Mouse (Mus musculus) fibroblast of lung, adult 2 months (primary cell): ENCODE data around the gene Lsm2.
"Not testable (repeated sequence)": the region's sequence is repeated elsewhere in the genome, so short reads cannot be mapped to it uniquely, and the experiment has no call there.

Experiments used
- DNase-seq: peaks from one replicate; pipeline ENCODE4 v3.0.0-alpha.2; 2011; ENCODE audit warnings: low read depth

The Lsm2 gene

DNA sequence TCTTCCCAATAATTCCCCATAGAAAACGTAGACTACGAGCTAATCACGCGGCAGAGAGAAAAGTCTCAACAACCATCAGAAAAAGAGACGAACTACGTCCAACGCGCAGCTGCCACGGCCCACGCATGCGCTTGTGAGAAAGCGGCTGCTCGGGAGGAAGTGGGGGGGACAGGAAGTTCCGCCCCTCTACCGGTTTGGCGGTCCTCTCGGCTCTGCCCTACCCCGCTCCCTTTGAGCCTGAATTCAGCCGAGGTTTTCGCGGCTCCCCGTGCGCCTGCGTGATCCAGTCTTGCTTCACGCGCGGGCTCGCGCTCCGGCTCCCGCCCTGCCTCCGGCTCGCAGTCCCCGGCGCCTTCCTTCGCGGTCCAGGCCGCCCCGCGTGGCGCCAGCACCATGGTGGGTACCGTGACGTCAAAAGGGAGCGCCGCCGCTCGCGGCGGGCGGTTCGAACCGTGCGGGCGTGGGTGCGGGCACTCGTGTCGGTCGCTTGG is at the start of gene Lsm2:
TSS of gene Lsm2 (plus strand) at position 173 of the 491 bp plus-strand sequence.
- peak; percentile 79 for DNase-seq

DNA sequence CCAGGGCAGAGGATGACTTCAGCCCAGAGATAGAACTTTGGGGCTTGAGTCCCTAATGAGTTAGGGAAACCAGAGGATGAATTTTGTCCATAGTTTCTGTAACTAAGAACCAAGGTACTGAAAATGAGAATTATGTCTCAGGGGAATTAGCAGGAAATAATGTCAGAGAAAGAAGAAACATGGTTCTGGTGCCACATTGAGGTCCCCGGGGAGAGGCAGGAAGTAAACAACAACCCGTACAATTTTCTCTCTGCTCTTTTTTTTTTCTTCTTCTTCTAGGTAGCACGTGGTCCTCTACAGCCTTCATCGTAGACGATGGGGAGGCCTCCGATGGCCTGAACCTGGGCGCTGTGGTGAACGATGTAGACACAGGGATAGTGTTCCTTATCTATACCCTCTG is 49.4 kb upstream of the Lsm2 start:
- no peak for DNase-seq

DNA sequence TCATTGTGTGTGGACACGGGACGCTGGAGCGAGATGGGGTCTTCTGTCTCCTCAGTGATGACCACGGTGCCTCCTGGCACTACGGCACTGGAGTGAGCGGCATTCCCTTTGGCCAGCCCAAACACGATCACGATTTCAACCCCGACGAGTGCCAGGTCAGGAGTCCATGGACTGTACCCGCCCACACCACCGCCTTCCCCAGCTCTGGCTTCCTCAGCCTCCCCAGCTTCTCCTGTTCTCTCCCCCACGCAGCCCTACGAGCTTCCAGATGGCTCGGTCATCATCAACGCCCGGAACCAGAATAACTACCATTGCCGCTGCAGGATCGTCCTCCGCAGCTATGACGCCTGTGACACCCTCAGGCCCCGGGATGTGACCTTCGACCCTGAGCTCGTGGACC is 47.6 kb upstream of the Lsm2 start:
- DNase-seq, result no peak

DNA sequence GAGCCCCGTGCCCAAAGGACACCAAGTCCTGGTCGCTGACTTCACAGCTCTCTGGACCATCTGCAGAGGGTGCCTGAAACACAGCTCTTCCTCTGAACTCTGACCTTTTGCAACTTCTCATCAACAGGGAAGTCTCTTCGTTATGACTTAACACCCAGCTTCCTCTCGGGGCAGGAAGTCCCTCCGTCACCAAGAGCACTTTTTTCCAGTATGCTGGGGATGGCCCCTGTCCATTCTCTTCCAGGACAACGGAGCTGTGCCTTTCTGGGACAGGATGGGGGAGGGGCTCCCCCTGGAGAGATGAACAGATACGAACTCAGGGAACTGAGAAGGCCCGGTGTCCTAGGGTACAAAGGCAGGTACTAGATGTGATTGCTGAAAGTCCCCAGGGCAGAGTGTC is 46.8 kb upstream of the Lsm2 start:
- DNase-seq, result no peak

DNA sequence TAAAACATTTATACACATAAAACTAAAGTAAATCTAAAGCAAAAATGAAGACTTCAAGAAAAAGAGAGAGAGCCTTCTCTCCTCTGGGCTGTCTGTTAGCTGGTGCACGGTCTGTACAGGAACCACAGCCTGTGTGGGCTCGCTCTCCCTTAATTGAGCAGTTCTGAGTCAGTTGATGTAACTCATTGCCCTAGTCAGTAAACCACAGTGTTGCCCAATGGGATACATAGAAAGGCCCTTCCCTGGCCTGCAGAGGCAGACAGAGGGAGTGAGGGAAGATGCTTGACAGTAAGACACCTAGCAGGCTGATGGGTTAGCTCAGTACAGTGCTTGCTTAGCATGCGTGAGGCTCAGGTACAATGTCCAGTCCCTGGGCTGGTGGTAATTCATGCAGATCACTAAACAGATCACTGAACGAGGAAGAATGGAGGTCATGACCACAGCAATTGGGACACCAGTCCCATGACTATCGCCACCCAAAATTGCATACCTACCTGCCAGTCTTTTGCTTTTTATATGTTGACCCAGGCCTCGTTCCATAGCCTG is 43.6 kb upstream of the Lsm2 start:
- no peak for DNase-seq

DNA sequence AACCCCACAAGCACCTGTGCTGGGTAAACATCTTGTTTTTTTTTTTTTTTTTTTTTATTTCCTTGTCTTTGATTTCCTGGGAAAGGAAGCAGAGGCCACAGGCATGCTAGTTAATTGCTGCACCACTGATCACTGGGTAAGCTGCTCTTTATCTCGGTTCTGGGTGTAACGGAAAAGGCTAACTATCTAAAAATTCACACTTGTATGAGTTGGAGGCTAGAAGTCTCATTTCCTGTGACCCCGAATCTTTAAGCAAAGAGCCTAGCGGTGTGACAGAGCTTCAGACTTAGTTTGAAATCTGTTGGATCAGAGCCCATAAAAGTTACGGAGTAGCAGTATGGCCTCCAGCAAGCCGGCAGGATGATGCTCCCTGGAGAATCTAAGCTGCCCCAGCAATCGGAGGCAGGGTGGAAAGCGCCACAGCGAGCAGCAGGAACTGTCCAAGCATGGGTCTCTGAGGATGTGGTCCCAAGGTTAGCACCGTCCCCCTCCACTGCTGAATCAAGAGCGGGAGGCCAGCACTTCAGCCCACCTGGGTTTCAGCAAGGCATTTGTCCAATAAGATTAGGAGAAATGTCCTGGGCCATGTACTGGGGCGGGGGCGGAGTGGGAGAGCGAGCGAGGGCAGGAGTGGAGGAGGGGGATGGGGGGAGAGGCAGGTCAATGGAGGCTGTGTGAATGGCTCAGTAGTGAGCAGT is 40.2 kb upstream of the Lsm2 start:
- DNase-seq, result no peak

DNA sequence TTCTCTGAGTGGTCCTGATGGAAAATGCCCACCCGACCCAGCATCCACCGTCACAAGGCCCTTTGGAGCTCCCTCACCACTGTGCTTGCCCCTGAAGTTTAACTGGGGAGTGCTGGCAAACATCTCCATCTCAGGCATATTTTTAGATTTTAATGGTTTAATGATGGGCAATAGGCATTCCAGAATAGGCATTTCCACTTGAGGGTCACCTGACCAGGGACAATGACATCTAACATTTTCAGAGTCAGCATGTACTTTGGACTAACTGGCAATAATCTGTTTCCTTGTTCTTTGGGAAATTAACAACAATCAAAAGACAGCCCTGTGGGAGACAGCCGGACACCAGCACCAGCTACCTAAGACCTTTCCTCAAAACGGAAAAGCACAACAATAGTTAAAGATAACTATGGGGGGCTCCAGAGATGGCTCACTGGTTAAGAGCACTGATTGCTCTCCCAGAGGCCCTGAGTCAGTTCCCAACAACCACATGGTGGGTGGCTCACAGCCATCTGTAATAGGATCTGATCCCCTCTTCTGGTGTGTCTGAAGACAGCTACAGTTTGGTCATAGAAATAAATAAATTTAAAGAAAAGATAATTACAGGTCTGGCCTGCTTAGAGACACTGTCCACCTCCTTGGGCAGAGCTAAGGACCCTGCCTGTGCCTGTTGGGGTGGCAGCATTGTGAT is 38.4 kb upstream of the Lsm2 start:
- no peak for DNase-seq

DNA sequence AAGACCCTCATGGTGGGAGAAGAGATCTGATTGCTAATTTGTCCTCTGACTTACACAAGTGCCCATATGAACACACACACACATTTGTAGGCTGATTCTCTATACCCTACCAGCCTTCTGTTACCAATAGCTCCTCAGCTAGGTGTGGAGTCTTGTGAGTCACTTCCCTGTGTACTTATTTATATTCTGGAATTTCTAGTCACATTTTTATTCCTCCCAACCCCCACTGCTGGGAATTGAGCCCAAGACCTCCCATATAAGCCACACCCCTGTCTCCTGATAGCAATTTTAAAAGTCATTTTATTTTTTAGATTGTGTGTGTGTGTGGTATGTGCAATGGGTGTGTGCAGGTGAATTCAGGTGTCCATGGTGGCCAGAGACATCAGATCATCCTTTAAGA is 37.3 kb upstream of the Lsm2 start:
- no peak for DNase-seq

DNA sequence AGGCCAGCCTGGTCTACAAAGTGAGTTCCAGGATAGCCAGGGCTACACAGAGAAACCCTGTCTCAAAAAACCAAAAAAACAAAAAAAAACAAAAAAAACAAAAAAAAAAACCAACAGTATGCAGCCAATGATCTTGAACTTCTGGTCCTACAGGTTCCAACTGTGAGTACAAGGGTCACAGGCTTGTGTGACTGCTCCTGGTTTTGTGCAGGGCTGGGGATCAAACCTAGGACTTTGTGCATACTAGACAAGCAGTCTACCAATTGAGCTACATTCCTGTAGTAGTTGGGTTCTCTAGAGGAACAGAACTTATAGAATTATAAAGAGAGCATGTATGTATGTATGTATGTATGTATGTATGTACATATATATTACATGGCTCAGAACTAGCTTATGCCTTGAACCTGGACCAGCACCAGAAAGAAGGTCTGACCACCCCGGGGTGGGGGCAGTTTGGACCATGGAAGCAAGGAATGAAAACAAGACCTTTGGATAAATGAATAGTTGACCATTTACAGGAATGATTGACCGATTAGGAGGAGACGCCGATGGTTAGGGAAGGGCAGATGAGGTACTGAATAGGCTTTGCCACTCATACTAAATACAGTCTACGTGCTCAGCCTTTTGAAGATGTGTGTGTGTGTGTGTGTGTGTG is 35.0 kb upstream of the Lsm2 start:
- no peak for DNase-seq

DNA sequence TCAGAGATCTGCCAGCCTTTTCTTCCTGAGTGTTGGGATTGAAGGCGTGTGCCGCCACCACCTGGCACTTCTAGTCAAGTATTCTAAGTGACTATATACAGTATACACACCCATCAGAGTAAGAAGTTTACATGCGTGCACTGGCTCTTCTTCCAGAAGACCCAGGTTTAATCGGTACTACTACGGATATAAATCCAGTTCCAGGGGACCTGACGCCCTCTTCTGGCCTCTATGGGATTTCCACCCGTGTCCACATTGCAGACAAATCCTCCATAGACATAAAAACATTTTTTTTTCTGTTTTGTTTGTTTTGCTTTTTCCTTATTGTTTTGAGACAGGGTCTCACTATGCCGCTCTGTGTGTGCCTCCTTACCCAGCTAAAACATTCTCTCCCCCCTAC is 34.1 kb upstream of the Lsm2 start:
- no peak for DNase-seq

DNA sequence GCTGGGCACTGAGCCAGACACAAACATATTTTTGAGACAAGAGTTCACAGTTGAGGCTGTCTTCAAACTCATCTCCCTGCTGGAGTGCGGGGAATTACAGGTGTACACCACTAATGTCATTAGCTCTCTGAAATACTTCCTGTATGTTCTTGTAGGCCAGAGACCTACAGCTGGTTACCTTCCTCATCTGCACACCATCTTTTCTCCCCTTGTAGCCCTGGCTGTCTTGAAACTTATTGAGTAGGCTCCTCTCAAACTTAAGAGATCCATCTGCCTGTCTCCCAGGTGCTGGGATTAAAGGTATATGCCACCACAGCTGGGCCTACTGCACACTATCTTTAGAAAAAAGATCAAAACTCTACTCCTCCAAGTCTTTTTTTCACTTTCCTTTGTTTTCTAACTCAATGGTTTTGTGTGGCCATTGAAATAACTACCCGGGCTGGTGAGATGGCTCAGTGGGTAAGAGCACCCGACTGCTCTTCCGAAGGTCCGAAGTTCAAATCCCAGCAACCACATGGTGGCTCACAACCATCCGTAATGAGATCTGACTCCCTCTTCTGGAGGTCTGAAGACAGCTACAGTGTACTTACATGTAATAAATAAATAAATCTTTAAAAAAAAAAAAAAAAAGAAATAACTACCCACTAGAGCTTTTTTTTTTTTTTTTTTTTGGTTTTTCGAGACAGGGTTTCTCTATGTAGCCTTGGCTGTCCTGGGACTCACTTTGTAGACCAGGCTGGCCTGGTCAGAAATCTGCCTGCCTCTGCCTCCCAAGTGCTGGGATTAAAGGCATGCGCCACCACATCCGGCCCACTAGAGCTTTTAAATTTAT is 32.7 kb upstream of the Lsm2 start:
- not testable (repeated sequence) for DNase-seq

DNA sequence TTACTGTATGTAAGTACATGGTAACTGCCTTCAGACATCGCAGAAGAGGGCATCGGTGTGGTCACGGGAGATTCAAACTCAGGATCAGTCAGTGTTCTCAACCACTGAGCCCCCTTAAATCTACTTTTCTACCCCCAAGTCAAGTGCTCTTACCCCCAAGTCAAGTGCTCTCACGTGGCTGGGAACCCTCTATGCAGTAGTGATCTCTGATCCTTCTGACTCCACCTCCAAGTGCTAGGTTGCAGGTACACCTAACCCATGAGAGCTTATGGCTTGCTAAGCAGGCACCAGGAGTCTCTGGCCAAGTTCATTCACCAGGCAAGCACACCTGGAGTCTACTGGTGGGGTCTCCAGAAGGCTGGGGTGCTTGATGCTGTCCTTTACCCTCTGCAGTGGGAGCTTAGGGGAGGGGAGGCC is 32.1 kb upstream of the Lsm2 start:
- no peak for DNase-seq

DNA sequence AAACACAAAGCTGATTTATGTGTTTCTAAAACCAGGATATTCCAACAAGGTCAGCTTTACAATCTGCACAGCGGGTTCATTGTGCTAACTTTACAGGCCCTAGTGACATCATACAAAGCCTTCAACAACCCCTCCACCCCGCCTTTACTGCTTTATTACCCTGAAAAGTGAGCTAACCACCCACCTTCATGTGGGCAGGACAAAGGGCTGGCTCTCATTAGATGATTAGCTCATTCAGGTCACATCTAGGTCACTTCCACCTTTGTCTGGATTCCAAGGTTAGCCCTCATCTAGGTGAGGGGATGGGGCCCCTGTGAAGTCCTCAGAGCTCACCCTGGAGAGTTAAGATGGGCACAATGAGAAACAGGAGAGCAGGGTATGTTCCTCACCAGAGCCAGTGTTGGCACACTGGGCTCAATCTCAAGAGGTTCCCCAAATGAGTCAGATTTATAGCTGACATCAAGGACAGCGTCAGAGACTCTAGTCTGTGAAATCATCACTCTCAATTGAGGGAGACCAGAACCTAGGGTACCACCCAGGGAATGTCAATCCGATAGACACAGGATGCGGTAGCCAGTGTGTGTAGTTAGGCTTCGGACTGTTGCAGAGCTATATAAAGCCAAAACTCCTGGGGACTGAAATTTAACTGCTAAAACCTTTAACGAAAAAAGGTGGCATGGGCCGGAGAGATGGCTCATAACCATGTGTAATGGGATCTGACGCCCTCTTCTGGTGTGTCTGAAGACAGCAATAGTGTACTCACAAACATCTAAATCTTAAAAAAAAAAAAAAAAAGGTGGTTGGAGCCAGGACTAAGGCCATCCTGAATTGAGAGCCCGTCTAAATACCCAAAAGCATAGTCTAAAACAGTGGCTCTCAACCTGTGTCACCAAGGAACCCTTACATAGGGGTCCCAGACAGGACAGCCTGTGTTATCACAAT is 30.9 kb upstream of the Lsm2 start:
- no peak for DNase-seq

DNA sequence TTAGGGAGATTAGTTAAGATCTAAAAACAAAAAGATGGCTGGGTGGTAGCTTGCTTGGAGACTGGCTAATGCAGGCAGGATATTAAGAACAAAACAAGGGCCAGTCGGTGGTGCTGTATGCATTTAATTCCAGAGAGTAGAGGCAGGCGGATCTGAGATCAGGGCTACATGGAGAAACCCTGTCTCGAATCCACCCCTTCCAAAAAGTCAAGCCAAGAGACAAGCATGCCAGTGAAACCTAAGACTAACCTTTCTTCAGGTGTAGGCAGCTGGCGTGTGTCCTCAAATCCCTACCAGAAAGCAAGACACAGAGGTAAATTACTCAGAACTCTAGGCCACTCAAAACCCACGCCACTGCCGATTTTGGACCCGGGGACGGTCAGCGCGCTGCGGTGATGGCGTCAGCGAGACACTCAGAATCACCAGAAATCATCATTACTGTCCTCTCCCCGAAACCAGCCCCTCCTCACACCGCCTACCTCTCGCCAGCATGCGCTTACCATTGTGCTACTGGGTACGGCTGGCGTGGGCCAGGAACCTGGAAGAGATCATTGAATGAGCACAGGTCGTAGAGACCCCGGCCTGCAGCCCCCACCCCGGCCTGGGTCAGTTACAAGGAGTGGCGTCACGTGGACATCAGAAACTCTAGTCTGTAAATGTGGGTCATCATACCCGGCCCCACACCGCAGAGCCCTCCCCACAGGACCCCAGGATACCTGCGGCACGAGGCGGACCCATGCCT is 29.9 kb upstream of the Lsm2 start:
- DNase-seq, result no peak

DNA sequence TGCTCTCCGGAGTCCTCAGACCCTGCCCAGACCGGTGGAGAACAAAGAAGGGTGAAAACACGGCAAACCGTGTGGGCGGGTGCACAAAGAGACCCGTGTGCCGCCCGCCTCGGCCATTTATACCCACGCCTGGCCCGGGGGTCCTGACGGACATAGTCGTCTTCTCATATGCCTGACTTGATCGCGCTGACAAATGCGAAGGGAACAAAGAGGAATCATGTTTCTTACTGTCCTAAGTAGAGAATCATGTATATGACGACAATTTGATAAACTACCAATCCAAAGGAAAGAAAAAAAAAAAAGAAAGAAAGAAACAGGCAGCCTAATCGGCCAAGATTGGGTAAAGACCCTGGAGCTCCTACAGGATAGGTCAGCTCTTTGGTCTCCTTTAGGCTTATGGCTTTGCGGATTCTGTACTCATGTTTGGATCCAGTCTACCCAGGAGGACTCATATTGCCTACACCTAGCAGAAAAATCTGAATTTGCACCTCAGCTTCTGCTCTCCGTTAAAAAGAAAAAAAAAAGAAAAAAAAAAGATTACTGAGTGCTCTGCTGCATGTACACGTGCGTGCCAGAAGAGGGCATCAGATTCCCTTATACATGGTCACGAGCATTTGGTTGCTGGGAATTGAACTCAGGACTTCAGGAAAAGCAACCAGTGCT is 29.2 kb upstream of the Lsm2 start:
- peak; percentile 78 for DNase-seq

DNA sequence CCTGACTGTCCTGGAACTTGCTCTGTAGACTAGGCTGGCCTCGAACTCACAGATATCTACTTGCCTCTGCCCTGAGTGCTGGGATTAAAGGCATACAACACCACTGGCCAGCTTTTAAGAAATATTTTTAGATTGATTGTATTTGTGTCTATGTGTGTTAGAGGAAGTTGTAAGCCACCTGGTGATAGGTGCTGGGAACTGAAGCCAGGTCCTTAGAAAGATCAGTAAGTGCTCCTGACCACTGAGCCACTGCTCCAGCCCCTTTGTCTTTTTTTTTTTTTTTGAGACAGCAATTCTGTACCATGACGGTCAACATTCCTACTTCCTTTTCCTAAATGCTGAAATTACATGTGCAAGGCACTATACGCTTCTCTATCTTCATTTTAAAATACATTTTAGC is 28.4 kb upstream of the Lsm2 start:
- no peak for DNase-seq

DNA sequence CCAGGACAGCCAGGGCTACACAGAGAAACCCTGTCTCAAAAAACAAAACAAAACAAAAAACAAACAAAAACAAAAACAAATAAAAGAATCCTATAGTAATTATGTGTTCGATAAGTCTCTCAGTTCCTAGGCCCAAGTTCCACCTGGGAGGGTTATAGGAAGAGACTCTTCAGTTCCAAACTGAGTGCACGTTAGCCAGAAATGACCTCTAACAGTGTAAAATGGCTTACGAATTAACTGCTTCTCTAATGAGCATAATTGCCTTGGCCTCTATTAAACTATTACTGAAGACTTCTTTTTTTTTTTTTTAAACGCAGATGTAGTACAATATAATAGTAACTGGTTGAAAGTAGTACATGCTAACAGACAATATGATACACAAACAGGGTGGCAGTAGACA is 27.8 kb upstream of the Lsm2 start:
- no peak for DNase-seq

DNA sequence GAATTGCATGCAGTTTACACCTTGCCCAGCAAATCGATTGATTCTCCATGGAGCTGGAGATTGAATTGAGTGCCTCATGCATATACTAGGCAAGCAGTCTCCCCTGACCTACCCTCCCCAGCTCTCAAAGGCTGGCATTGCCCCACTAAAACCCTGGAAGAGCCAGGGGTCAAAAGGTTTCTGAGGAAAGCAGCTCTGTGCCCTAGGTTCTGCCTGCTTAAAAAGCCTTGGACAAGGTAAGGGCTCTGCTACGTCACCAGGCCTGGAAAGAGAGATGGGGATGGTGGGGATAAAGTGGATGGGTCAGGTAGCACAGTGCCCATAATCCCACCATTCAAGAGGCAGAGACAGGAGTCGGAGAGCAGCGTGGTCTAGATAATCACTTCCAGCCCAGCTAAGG is 26.8 kb upstream of the Lsm2 start:
- no peak for DNase-seq

DNA sequence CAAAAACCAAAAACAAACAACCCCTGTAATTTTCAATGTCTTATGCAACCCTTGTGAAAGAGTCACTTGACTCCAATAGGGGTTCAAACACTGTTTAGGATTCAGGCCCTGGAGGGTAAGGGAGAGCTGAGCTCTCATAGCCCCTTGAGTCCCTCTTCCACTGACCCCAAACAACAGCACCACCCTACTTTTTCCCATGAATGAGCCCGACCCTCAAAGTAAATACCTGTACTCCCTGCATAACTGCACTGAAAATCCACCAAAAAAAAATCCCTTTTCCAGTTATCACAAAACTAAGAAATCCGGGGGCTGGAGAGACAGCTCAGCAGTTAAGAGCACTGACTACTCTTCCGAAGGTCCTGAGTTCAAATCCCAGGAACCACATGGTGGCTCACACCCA is 25.8 kb upstream of the Lsm2 start:
- no peak for DNase-seq

DNA sequence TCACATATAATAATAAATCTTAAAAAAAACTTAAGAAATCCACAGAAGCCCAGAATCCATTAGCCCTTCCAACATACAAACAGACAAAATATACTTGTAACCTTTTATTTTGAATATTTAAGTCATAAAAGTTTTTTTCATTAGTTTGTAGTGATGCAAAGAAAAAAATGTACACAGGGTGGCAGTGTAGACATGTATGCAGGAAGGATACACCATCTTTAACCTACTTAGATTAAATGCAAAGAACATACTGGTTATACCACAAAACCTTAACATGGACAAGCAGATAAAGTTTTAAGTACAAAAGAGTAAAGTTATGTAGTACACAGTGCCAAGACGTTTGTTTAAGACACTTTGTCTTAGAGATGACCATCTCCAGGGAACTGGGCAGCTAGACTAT is 25.3 kb upstream of the Lsm2 start:
- DNase-seq, result no peak
